Mouse (Mus musculus): Measurements from ENCODE around the gene Tmprss9. TPM values are rescaled to one million over a fixed set of nuclear protein-coding genes. Genes with fewer than 3 reads are reported as not detected.

The Tmprss9 gene
- polyA plus RNA-seq, 1 experiment from 2014 or later: 0.04 TPM

DNA sequence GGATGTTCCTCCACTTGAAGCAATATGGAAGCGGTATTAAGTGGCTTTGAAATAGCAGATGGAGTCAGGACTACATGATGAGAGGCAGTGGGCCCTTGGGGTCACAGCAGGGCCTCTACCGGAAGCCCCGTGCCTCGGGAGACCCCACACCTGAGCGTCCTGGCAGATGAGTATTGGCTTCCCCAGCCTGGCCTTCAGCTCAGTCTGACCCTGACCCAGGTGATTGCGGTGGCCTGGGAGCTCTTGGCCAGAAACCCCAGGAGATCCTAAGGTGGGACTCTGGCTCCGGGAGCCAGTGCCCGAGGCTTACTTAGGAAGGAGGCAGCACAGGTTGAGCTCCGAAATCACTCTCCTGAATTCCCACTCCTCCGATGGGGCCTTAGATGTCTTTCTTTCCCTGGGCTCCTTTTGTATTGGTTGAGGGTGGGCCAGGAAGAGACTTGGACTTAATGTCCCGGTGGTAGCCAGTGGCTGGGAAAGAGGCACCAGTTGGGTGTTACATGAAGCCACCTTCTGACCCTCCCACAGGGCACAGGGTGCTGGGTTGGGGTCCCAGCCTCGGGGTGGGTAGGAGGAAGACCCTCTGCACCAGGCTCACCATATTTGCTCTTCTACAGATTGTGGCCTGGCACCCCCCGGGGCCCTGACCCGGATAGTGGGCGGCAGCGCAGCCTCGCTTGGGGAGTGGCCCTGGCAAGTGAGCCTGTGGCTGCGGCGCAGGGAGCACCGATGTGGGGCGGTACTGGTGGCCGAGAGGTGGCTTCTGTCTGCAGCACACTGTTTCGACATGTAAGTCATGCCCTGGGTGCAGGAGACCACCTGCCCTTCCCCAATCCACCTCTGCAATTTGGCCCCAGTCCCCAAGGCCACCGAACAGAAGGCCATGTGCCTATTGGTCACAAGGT lies 25.2 kb downstream of the Tmprss9 start:
- 0 out of 2 replicates have a peak, but pooled peaks cover 5% of the 10 kb centered on the region for H3K27me3 ChIP-seq
- H3K4me2 ChIP-seq: no peak overlapping the region
- no peak for ATAC-seq (replicated peaks; ENCODE audit: insufficient number of reproducible peaks, insufficient read depth, low FRiP score, low read depth)
- no peak overlapping the region for H3K27ac ChIP-seq
- H3K4me1 ChIP-seq (replicated peaks): peaks cover 26% of the 10 kb centered on the region
- WGBS: 68% methylated on average over 24 of the region's 24 CpGs
- no peak overlapping the region for H3K9ac ChIP-seq
- H3K9me3 ChIP-seq (replicated peaks): no peaks in the 10 kb centered on the region
- peaks cover under 1% of the 10 kb centered on the region; the same call in 1 of the 2 replicates for H3K36me3 ChIP-seq
- H3K4me3 ChIP-seq: no peak overlapping the region

DNA sequence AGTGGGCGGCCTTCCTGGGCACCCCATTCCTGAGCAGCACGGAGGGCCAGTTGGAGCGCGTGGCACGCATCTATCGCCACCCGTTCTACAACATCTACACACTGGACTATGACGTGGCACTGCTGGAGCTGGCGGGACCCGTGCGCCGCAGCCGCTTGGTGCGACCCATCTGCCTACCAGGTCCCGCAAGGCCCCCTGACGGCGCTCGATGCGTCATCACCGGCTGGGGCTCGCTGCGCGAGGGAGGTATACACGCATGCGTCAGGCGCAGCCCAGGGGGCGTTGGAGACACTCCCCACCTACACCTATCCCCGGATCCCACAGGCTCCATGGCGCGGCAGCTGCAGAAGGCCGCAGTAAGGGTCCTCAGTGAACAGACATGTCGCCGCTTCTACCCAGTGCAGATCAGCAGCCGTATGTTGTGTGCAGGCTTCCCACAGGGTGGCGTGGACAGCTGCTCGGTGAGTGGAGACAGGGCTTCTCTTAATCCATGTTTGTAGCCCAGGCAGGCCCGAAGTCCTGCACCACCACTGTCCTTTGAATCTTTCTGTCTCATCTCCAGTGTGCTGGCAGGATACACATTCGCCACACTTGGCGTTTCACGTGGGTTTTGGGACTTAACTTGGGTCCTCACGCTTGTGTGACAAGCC lies 26.3 kb downstream of the Tmprss9 start:
- Histone ChIP-seq H3K27ac (no peak overlapping the region), H3K4me1 (replicated peaks) (peaks cover 26% of the 10 kb centered on the region), H3K27me3 (0 out of 2 replicates have a peak, but pooled peaks cover 5% of the 10 kb centered on the region), H3K4me3 (peak overlapping the region; percentile 13; the same call in 1 of the 2 replicates), H3K9me3 (replicated peaks) (no peaks in the 10 kb centered on the region), H3K9ac (peak overlapping the region; percentile 29), H3K4me2 (peak overlapping the region; percentile 45), H3K36me3 (peaks cover 12% of the 10 kb centered on the region)
- WGBS: 29% methylated on average over 41 of the region's 41 CpGs
- no peak for ATAC-seq (replicated peaks; ENCODE audit: insufficient number of reproducible peaks, insufficient read depth, low FRiP score, low read depth)

DNA sequence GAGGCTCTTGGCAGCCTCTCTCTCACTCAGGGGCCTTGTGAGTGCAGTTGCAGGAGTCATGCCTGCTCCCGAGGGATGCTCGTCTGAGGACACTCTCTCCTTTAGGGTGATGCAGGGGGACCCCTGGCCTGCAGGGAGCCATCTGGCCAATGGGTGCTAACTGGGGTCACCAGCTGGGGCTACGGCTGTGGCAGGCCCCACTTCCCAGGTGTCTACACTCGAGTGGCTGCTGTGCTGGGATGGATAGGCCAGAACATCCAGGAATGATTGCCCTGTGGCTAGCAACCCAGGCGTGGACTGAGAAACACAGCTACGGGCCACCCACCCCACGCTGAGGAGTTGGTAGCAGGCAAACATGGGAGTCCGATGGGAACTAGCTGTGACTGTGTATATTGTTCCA lies 27.4 kb downstream of the Tmprss9 start:
- Histone ChIP-seq H3K27me3 (0 out of 2 replicates have a peak, but pooled peaks cover 5% of the 10 kb centered on the region), H3K27ac (no peak overlapping the region), H3K4me2 (no peak overlapping the region), H3K9me3 (replicated peaks) (no peaks in the 10 kb centered on the region), H3K4me3 (no peak overlapping the region), H3K36me3 (peaks cover 20% of the 10 kb centered on the region), H3K9ac (no peak overlapping the region), H3K4me1 (replicated peaks) (peaks cover 28% of the 10 kb centered on the region)
- WGBS: 87% methylated on average over 8 of the region's 8 CpGs
- ATAC-seq (replicated peaks; ENCODE audit: insufficient number of reproducible peaks, insufficient read depth, low FRiP score, low read depth): no peak

DNA sequence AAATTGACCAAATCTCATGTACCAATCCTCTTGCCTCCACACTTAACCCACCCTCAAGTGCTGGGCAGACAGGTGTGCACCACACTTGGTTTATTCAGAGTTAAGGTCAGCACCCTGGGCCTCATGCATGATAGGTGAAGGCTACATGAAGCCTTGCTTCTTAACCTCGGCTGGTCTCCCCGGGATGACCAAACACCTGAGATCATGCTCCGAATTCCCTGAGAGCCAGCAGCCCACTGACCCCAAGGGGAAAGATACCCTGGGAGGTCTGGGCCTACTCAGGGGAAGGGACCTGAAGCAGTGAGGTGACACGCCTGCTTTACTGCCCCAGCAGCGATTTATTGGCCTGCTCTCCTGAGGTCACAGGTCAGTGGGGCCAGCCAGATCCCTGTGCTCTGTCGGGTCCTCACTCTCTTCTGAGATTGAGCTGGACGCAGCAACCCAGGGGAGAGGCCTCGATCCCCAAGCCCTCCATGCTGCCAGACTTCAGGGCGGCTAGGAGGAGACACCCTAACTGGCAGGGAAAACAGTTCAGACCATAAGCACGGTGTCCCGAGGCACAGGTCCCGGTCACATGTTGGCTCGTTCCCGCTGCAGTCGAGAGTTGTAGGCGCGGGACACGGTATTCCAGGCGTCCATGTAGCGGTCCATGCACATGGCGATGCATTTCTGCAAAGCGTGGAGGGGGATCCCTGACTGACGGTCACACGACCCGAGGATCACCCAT lies 28.1 kb downstream of the Tmprss9 start:
- H3K27me3 ChIP-seq: 0 out of 2 replicates have a peak, but pooled peaks cover 5% of the 10 kb centered on the region
- peak overlapping the region; percentile 98 for H3K4me3 ChIP-seq
- H3K36me3 ChIP-seq: peaks cover 24% of the 10 kb centered on the region
- peaks cover 31% of the 10 kb centered on the region for H3K4me1 ChIP-seq (replicated peaks)
- H3K4me2 ChIP-seq: peak overlapping the region; percentile 96
- no peak for ATAC-seq (replicated peaks; ENCODE audit: insufficient number of reproducible peaks, insufficient read depth, low FRiP score, low read depth)
- no peaks in the 10 kb centered on the region for H3K9me3 ChIP-seq (replicated peaks)
- H3K27ac ChIP-seq: peak overlapping the region; percentile 89; the same call in 1 of the 2 replicates
- peak overlapping the region; percentile 95 for H3K9ac ChIP-seq
- WGBS: 15% methylated on average over 25 of the region's 25 CpGs

DNA sequence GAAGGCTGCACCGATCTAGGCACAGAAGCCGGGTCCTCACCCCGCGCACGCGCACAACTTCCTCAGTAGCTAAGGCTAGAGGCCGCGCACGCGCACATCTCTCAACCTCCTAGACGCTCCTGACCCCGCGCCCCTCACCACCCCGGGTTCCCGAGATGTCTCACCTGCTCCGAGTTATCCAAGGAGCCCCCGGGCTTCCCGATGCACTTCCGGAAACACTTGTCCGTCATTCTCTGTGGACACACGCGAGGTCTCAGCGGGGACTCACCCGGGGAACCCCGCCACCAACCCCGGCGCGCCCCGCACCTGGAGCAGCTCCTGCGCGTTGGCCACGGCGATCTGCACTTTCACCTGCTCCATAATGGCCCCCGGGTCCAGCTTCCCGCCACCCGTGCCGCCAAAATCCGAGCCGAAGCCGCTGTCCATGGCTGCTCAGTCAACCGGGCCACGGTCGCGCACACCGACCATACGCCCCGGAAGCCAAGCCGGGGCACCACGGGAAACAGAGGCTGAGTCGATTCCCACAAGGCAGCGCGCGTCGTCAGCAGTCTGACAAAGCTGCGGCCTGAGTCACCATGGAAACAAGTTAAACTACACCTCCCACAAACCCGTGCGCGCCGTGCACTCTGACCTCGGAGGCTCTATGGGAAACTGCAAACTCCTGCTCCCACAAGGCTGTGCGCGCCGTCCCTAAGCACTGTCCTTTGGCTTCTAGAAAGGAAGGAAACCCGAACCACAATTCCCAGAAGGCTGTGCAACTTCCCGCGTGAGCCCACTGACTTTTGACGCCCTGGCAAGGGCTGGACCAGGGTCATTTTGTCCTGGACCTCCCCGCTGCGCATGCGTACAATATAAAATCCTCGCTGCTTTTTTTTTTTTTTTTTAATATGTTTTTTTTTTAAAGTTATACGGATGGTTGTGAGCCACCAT lies 28.9 kb downstream of the Tmprss9 start, which contains the start of gene Timm13:
Gene Timm13 (minus strand): TSS at position 652 of the 930 bp plus-strand sequence.
- Histone ChIP-seq H3K9ac (peak within 1 kb of the TSS; percentile 95), H3K27ac (peak within 1 kb of the TSS; percentile 89), H3K27me3 (0 out of 2 replicates have a peak, but pooled peaks cover 5% of the 10 kb centered on the region), H3K4me1 (replicated peaks) (peaks cover 31% of the 10 kb centered on the region), H3K4me2 (peak within 1 kb of the TSS; percentile 96), H3K4me3 (peak within 1 kb of the TSS; percentile 98), H3K36me3 (peaks cover 30% of the 10 kb centered on the region), H3K9me3 (replicated peaks) (no peaks in the 10 kb centered on the region)
- under 1% methylated on average over 72 of the region's 72 CpGs for WGBS
- peak; percentile 96 for ATAC-seq (replicated peaks; ENCODE audit: insufficient number of reproducible peaks, insufficient read depth, low FRiP score, low read depth)

DNA sequence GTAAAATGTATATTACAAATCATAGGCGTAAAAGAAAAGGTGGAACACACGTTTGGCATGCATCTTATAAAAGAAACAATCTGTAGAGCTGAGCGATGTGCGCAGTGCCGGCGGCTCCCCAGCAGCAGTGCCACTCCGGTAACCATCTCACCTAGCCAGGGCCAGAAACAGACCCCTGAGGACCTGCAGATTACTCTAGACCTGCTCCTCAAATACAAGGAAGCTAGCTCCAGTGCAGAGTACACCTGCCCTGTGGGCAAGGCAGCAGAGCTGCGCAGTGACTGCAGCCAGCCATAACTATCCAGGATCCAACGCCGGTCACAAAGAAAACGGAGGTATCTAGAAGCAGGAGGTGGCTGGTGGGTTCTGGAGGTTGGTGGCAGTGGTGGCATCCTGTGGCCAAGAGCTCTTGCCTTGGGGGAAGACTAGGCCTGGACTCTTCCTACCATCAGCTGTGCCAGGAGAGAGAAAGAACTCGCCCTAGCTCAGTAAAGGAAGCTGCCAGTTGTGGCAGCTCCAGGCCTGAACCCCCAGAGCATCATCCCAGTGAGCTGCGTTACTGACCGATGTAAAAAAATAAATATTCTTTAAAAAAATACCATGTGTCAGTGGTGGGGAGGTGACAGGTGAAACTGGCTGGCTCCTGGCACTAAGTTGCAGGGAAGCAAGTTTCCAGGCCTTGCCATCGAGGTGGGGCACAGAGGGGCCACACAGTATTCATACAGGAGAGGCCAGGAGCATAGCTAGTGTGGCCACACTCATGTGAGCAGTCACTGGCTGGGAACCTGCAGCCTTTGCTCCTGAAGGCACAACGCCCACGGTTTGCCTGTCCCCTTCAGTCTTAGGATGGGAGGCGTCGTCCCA lies 30.0 kb downstream of the Tmprss9 start:
- H3K36me3 ChIP-seq: peaks cover 37% of the 10 kb centered on the region
- H3K27me3 ChIP-seq: 0 out of 2 replicates have a peak, but pooled peaks cover 5% of the 10 kb centered on the region
- H3K4me2 ChIP-seq: peak overlapping the region; percentile 96
- no peak for ATAC-seq (replicated peaks; ENCODE audit: insufficient number of reproducible peaks, insufficient read depth, low FRiP score, low read depth)
- peaks cover 31% of the 10 kb centered on the region for H3K4me1 ChIP-seq (replicated peaks)
- H3K9ac ChIP-seq: peak overlapping the region; percentile 38; the same call in 1 of the 2 replicates
- H3K27ac ChIP-seq: peak overlapping the region; percentile 65
- peak overlapping the region; percentile 98 for H3K4me3 ChIP-seq
- no peaks in the 10 kb centered on the region for H3K9me3 ChIP-seq (replicated peaks)
- WGBS: 87% methylated on average over 19 of the region's 19 CpGs

DNA sequence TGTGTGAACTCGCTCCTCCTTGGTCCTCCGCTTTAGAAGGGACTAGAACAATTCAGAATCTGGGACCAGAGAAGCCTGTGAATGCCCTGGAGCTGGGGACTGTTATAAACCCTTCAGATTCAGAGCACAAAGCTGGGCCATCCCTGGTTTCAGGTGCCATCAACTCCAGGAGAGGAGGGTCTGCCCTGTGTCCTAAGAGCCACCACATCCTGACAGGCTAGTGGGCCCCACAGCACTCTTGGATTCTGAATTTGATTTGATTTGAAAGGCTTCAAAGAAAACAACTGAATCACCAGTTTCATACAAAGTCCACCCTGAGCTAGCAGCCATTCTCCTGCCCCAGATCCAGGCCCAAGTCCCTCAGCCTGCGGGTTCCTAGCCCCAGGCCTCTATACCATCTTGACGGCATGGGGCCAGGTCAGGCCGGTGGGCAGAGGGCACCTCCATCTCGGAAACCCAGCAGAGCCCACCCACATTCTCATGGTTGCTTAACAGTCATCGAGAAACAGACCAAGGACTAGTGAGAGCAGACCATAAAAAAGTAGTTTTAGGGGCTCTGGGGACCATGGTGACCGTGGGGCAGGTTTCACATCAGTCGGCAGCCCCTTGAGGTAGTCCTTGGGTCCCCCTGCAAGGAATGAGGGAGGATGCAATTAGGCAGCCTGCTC lies 30.8 kb downstream of the Tmprss9 start:
- H3K36me3 ChIP-seq: peaks cover 40% of the 10 kb centered on the region

DNA sequence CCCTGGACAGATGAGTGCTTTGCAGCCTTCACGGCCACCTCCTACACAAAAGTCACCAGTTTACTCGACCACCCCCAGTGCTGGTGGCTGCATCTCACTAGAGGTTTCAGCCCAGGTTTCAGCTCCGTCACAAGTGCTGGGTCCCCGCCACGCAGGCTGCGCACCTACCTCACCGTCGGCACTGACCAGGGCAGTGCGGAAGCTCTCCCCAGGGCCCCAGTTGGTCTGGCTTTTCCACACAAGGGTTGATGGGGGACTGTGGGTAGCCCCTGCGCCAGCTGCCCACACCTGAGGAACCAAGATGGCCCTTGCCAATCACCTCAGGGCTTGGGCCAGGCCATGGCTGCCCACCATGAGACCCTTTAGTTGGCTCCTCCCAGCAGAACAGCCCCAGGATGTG lies 31.6 kb downstream of the Tmprss9 start:
- 92% methylated on average over 10 of the region's 10 CpGs for WGBS
- H3K27ac ChIP-seq: no peak overlapping the region
- ATAC-seq (replicated peaks; ENCODE audit: insufficient number of reproducible peaks, insufficient read depth, low FRiP score, low read depth): no peak
- no peak overlapping the region for H3K9ac ChIP-seq
- H3K27me3 ChIP-seq: no peaks in the 10 kb centered on the region
- no peaks in the 10 kb centered on the region for H3K9me3 ChIP-seq (replicated peaks)
- peaks cover 25% of the 10 kb centered on the region for H3K4me1 ChIP-seq (replicated peaks)
- no peak overlapping the region for H3K4me3 ChIP-seq
- H3K36me3 ChIP-seq: peaks cover 49% of the 10 kb centered on the region
- no peak overlapping the region for H3K4me2 ChIP-seq

More for the DNA sequence above, 30.8 kb downstream of the Tmprss9 start:
- H3K4me2 ChIP-seq: no peak overlapping the region
- no peak overlapping the region for H3K4me3 ChIP-seq
- no peak overlapping the region for H3K9ac ChIP-seq
- H3K27ac ChIP-seq: no peak overlapping the region
- WGBS: 91% methylated on average over 9 of the region's 9 CpGs
- H3K9me3 ChIP-seq (replicated peaks): no peaks in the 10 kb centered on the region
- H3K27me3 ChIP-seq: 0 out of 2 replicates have a peak, but pooled peaks cover 5% of the 10 kb centered on the region
- H3K4me1 ChIP-seq (replicated peaks): peaks cover 31% of the 10 kb centered on the region
- ATAC-seq (replicated peaks; ENCODE audit: insufficient number of reproducible peaks, insufficient read depth, low FRiP score, low read depth): no peak

DNA sequence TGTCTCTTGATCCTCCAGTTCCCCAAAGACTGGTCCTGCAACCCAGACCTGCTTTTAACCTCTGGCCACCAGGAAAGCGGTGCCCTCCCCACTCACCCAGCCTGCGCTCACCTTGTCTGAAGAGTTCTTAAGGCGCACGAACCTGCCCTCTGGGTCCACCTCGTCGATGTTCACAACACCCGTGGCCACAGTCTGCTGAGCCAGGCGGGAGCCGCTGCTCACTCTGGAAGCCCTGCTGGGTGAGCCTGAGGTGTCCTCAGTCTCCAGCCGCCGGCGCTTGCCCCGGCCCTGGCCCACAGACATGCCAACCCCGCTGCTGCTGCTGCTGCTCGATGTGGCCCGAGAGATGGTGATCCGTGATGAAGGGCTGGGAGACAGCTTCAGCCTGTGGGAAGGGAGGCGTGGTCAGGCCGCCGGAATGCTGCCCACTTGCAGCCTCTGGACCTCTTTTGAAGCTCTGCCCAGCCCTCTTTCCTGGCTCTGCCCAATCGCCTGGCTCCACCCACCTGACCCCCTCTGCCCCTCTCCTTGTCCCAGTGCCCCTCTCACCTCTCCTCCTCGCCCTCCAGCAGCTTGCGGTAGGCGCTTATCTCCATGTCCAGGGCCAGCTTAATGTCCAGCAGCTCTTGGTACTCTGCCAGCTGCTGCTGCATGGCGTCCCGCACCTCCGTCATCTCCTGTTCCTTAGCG lies 32.5 kb downstream of the Tmprss9 start:
- no peak for ATAC-seq (replicated peaks; ENCODE audit: insufficient number of reproducible peaks, insufficient read depth, low FRiP score, low read depth)
- Histone ChIP-seq H3K9me3 (replicated peaks) (no peaks in the 10 kb centered on the region), H3K36me3 (peaks cover 55% of the 10 kb centered on the region), H3K4me2 (no peak overlapping the region), H3K4me1 (replicated peaks) (peaks cover 19% of the 10 kb centered on the region), H3K4me3 (no peak overlapping the region), H3K27ac (0 out of 2 replicates have a peak overlapping the region, but pooled peaks have one; percentile 24), H3K27me3 (no peaks in the 10 kb centered on the region), H3K9ac (no peak overlapping the region)
- WGBS: 73% methylated on average over 28 of the region's 28 CpGs
